Mouse (Mus musculus) erythroblast, adult 5-6 weeks (primary cell): Measurements from ENCODE around the gene Ssbp1. TPM values are rescaled to one million over a fixed set of nuclear protein-coding genes. Genes with fewer than 3 reads are reported as not detected.

ENCODE experiments used
- ATAC-seq: replicated peaks from 2 replicates; pipeline ENCODE4 v1.8.0; 2016; ENCODE audit warnings: moderate number of reproducible peaks, mild to moderate bottlenecking, moderate TSS enrichment, inconsistent platforms; ENCODE audit not compliant: poor library complexity, low FRiP score, severe bottlenecking
- total RNA-seq, 2 experiments: library from RNA; stranded (forward) in 1 of 2; stranded (reverse) in 1 of 2; fragments of 150-400 nt in 1 of 2; fragments of 200-764, 138-1000 nt in 1 of 2; gene quantifications; 2 replicates each; pipeline versions ENCODE4 v1.2.3 to v1.2.4; 2015 to 2017; ENCODE audit warnings: low replicate concordance in 2 of 2

The Ssbp1 gene
- total RNA-seq (2015; ENCODE audit: low replicate concordance), result 38.0 and 42.5 TPM in 2 replicates
- total RNA-seq (2017; ENCODE audit: low replicate concordance), result 17.8 and 23.8 TPM in 2 replicates

DNA sequence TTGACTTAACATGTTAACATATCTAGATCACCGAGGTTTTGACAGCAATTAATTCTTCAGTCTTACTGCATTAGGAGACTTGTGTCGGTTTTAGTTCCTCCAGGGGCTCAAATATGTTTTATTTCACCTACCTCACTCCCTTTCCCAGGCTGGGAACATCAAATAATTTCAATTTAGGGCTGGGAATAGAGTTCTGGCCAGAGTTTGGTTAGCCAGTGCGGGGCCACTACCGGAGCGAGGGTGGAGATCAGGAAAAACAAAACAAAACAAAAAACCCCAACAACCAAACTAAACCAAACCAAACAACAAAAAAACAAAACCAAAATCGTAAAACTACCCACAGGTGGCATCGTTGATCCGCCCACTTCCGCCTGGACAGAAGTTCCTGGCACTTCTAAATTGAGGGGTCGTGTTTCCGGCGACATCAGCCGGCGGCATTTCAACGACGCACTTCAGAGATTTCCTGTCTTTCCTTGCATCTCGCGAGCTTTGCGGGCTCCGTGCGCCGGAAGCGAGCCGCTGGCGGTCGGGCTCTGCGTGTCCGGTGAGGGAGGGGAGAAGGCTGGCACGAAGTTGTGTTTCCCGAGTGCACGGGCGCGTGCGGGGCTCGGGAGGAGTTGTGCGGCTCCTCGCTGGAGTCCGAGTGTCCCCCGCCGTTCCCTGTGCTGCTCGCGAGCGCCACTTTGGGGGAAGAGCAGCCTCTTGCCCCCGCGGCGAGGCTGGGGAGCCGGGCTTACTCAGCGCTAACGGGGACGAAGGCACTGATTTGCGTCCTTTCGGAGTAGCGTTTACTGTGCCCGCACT lies at the start of gene Ssbp1:
Ssbp1 (plus strand) TSS at position 437 of the 804 bp plus-strand sequence.
- ATAC-seq, result peak; percentile 98

- no peak for ATAC-seq
These were observed 48.1 kb upstream of the Ssbp1 start for GRCm38 (mm10) chr6:40423013-40423412.

DNA sequence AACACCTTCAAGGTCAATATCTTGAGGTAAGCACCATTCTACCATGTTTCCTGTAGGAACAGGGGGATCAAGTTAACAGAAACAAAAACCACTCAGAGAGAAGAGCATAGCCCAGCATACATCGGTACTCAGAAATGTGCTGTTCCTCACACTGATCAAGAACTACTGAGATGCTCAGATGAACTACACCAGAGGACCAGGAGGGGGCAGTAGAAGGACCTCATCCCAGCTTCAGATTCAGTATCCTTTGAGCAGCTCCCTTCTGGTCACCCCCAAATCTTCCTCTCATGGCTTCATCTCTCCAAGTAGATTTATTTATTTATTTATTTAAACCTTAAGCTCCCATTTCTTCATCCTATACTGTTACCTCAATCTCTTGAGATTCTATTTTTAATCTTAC lies 47.4 kb upstream of the Ssbp1 start:
- no peak; the same call in 1 of the 2 replicates for ATAC-seq

DNA sequence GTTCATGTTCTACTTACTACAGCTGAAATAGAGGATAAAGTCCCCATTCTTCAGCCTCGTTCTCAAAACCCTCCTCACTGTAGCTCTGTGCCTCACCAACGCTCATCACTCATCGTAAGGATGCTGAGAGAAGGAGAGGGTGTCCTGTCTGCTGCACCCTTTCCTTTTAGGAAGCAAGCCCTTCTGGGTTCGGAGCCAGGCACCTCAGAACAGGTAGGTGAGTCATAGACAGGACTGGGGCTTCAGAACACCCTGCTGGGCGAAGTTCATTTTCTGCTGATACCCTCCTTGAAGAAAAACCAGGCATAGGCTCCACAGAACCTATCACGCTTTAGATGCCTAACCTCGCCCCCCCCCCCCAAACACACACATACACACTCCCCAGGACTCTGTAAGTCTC lies 43.7 kb upstream of the Ssbp1 start:
- ATAC-seq, result no peak

DNA sequence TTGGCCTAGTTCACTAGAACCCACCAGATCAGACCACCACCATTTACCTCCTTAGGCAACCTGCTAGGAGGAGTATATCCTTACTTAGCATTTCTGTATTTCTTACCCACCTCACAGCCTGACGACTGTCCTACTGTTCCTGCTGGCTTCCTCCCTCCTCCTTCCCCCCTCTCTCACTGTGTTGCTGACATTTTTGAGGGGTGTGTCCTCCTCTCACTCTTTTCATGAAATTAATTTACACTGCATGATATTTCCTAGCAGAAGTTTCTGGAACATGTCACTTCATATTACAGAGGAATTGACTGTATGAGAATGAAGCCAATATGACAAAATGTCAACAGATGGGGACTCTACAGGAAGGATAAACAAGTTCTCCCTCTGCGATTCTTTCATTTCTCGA lies 42.5 kb upstream of the Ssbp1 start:
- no peak for ATAC-seq

DNA sequence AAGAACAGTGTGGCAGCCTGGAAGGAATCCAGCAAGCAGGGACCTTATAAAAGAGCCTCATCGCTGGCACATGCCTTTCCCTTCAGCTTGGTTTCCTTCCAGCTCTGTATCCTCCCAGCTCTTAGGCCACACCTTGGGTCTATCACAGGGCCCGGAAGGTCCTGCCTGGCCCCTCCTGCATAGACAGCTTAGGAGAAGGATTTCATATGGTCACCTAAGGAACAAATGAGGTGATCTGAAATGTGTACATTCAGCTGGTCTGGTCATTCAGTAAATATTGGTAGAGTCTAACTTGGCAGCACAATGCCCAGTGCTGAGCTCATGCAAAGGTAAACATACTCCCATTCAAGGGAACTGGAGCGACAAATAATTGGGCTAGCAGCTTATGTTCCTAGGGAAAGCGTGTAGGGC lies 41.6 kb upstream of the Ssbp1 start:
- no peak for ATAC-seq

DNA sequence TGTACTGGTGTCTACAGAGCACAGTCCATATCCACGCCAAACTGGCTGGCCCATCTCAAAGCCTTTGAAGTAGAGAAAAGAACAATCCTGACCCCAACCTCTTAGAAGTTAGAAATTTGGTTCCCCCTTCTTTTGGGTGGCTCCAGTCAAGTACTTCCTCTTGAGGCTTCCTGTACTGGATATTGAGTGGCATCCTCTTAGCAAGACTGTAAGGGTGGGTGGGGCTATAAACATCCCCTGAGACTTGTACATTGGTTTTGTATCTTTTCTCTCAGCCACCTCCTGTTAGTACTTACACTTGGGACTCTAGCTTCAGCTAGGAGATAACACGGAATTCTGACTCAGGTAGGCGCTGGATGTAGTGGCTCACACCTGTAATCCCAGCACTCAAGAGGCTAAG lies 40.9 kb upstream of the Ssbp1 start:
- ATAC-seq, result no peak

GRCm38 (mm10) chr6:40430878-40431277 lies 40.3 kb upstream of the Ssbp1 start:
- no peak for ATAC-seq

DNA sequence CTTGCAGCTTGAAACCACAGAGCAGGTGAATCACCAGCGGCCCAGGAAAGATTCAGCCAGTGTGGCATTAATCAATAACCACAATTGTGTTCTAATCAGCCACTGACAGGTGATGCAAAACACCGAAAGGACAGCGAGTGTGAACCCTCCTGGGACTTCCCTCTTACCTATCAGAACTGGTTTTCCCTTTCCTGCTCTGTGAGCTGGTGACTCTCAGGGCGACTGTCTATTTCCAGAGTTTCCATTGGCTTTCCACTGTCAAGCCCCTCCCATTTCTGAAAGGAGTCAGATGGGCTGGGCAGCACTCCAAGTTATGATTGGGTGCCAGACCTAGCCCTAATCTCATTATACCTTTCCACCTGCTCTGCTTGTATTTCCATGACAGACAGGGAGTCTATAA lies 39.8 kb upstream of the Ssbp1 start:
- no peak for ATAC-seq

DNA sequence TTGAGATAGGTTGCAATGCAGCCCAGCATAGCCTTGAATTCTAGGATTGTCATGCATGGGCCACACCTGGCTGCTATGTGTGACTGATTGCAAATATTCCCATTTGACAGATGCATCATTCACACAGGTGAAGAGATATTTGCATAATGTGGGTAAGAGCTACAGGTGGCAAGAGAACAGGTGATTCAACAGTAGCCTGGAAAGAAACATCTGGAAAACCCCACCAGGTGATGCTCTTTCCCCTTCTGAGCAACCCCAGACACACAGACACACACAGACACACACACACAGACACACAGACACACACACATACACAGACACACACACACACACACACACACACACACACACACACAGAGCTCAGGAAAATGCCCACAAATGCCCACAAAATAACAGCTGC lies 39.3 kb upstream of the Ssbp1 start:
- no peak for ATAC-seq

DNA sequence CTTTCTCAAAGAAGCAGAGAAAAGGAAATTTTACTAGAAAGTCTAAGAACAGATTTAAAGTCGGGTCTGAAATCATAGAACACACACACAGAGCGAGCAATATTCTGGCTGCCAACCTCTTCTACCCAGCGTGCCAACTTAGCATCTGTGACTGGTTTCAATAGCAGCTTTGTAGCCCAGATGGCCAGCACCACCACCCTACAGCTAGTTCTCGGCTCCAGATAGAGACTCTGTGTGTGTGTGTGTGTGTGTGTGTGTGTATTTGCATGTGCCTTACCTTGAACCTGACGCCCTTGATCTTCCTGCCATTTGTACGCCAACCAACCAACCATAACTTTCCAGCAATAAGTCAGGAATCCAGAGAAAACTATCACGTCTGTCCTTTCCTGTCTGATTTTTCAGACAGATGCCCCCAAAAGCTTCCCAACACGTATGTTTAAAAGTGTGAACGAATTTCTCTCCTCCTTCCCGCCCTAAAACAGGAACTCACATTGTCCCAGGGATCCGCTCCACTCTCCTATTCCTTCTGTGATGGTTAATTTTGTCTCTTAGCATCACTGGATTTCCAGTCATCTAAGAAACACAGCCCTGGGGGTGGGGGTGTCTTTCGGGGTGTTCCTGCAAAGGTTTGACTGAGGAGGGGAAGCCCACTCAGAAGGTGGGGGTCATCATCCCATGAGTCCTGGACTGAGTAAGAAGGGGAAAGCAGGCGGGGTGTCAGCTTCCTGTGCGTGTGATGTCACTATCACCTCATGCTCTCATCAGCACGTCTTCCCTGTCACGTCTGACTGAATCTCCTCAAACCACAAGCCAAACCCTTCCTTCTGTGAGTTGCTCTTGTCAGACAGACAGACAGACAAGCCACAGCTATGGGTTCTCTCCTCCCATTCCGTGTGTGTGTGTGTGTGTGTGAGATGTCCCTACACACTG lies 38.5 kb upstream of the Ssbp1 start:
- no peak for ATAC-seq

- ATAC-seq, result no peak
These were observed 36.5 kb upstream of the Ssbp1 start for GRCm38 (mm10) chr6:40434697-40435096.

DNA sequence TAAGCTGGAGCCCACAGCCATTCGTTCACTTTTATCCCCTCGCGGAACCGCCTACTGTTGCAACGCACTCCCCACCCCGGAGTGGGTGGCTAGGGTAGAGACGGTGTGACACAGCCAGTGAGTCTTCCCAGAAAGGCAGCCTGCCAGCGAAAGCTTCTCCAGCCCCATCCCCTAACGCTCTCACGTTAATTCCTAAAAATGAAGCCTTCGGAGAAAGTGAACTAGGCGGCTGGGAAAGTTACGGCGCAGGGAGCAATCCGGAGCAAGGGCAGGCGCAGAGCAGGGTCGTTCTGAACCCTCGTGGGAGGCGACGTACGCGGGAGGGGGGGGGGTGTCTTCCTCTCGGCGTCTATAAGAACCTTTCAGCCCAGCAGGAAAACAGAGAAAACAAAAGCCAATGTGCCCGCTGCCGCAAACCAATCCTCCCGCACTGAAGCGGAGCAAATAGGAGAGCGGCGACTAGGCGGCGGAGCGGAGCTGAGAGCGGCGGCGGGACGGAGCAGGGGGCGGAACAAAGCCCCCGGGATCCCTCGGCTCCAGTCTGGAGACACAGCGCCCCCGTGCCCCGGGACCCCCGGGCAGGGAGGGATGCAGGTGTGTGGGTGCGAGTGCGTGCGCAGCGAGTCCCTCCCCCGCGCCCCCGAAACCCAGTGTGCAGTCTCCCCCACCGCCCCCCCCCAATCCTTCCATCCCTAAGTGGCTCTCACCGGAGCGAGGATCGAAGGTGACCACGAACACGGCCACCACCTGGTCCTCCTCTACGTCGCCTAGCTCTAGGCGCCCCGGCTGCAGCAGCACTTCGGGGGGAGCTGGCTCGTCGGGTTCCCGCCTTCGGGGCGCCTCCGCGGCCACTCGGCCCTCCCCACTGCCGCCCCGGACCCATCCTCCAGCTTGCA lies 35.8 kb upstream of the Ssbp1 start:
- ATAC-seq, result no peak

GRCm38 (mm10) chr6:40436047-40436483 lies 35.1 kb upstream of the Ssbp1 start, which contains the start of gene E330009J07Rik:
TSS of gene E330009J07Rik (minus strand) at chr6:40436135.
- ATAC-seq, result no peak; the same call in 1 of the 2 replicates

GRCm38 (mm10) chr6:40438936-40439335 lies 32.2 kb upstream of the Ssbp1 start, which contains the start of gene Wee2:
TSS of gene Wee2 (plus strand) at chr6:40439088.
- no peak for ATAC-seq

- ATAC-seq, result no peak
These were observed 31.4 kb upstream of the Ssbp1 start for GRCm38 (mm10) chr6:40439731-40440130.

DNA sequence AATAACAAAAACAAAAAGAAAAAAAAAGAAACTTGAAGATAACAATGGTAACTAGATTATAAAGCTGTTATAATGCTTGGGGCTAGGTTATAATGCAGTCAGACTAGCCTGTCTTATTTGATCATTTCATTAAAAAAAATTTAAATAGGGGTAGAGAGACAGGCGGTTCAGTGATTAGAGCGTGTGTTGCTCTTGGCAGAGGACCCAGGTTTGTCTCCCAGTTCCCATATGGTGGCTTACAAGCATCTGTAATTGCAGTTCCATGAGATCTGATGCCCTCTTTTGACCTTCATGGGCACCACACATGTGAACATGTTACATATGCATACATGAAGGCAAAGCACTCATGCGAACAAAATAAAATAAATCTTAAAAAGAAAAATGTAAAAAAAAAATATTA lies 29.9 kb upstream of the Ssbp1 start:
- ATAC-seq, result no peak

- no peak for ATAC-seq
These were observed 29.4 kb upstream of the Ssbp1 start for GRCm38 (mm10) chr6:40441755-40442154.

GRCm38 (mm10) chr6:40443281-40443928 lies 27.7 kb upstream of the Ssbp1 start:
- ATAC-seq, result no peak
